Mouse (Mus musculus): ENCODE data around the gene Mdm2. TPM values are rescaled to one million over a fixed set of nuclear protein-coding genes. Genes with fewer than 3 reads are reported as not detected.

The Mdm2 gene
- polyA plus RNA-seq, 1 experiment from 2014 or later, result 55.3 TPM

- H3K9ac ChIP-seq (ENCODE audit: low read length), result no peak overlapping the region
- no peak overlapping the region for H3K4me3 ChIP-seq (ENCODE audit: low read length)
- no peaks in the 10 kb centered on the region for H3K27me3 ChIP-seq (ENCODE audit: control insufficient read depth, insufficient read depth, low read length)
- 51% methylated on average over 11 of the region's 11 CpGs for WGBS
- ATAC-seq (replicated peaks; ENCODE audit: extremely low read depth, insufficient read depth, low FRiP score), result no peak; the same call in 1 of the 2 replicates
- H3K36me3 ChIP-seq (ENCODE audit: control insufficient read depth, insufficient read depth), result no peaks in the 10 kb centered on the region
- H3K4me2 ChIP-seq (ENCODE audit: low read depth, low read length), result no peak overlapping the region
- H3K9me3 ChIP-seq (replicated peaks; ENCODE audit: control insufficient read depth, low read length), result no peaks in the 10 kb centered on the region
- H3K4me1 ChIP-seq (ENCODE audit: control insufficient read depth, insufficient read depth, low read length), result peaks cover 2% of the 10 kb centered on the region; the same call in 1 of the 2 replicates
- H3K27ac ChIP-seq (ENCODE audit: low read length), result no peak overlapping the region
Observed at GRCm38 (mm10) chr10:117659819-117660218, 50.7 kb downstream of the Mdm2 start.

GRCm38 (mm10) chr10:117659430-117659813, 51.1 kb downstream of the Mdm2 start:
- Histone ChIP-seq H3K9ac (ENCODE audit: low read length) (no peak overlapping the region), H3K9me3 (replicated peaks; ENCODE audit: control insufficient read depth, low read length) (no peaks in the 10 kb centered on the region), H3K4me2 (ENCODE audit: low read depth, low read length) (no peak overlapping the region), H3K4me1 (ENCODE audit: control insufficient read depth, insufficient read depth, low read length) (peaks cover 2% of the 10 kb centered on the region; the same call in 1 of the 2 replicates), H3K27ac (ENCODE audit: low read length) (no peak overlapping the region), H3K36me3 (ENCODE audit: control insufficient read depth, insufficient read depth) (no peaks in the 10 kb centered on the region), H3K27me3 (ENCODE audit: control insufficient read depth, insufficient read depth, low read length) (no peaks in the 10 kb centered on the region), H3K4me3 (ENCODE audit: low read length) (no peak overlapping the region)
- 81% methylated on average over 11 of the region's 11 CpGs for WGBS
- no peak for ATAC-seq (replicated peaks; ENCODE audit: extremely low read depth, insufficient read depth, low FRiP score)

- no peaks in the 10 kb centered on the region for H3K27me3 ChIP-seq (ENCODE audit: control insufficient read depth, insufficient read depth, low read length)
- H3K9ac ChIP-seq (ENCODE audit: low read length), result no peak overlapping the region
- H3K9me3 ChIP-seq (replicated peaks; ENCODE audit: control insufficient read depth, low read length), result no peaks in the 10 kb centered on the region
- H3K4me1 ChIP-seq (ENCODE audit: control insufficient read depth, insufficient read depth, low read length), result peaks cover 2% of the 10 kb centered on the region; the same call in 1 of the 2 replicates
- H3K36me3 ChIP-seq (ENCODE audit: control insufficient read depth, insufficient read depth), result no peaks in the 10 kb centered on the region
- ATAC-seq (replicated peaks; ENCODE audit: extremely low read depth, insufficient read depth, low FRiP score), result no peak
- no peak overlapping the region for H3K4me2 ChIP-seq (ENCODE audit: low read depth, low read length)
- H3K4me3 ChIP-seq (ENCODE audit: low read length), result no peak overlapping the region
- H3K27ac ChIP-seq (ENCODE audit: low read length), result no peak overlapping the region
- 90% methylated on average over 14 of the region's 14 CpGs for WGBS
Observed at GRCm38 (mm10) chr10:117658522-117659429, 51.8 kb downstream of the Mdm2 start.

- Histone ChIP-seq H3K4me1 (ENCODE audit: control insufficient read depth, insufficient read depth, low read length) (0 out of 2 replicates have a peak, but pooled peaks cover 2% of the 10 kb centered on the region), H3K4me3 (ENCODE audit: low read length) (no peak overlapping the region), H3K9me3 (replicated peaks; ENCODE audit: control insufficient read depth, low read length) (no peaks in the 10 kb centered on the region), H3K36me3 (ENCODE audit: control insufficient read depth, insufficient read depth) (no peaks in the 10 kb centered on the region), H3K27ac (ENCODE audit: low read length) (no peak overlapping the region), H3K27me3 (ENCODE audit: control insufficient read depth, insufficient read depth, low read length) (no peaks in the 10 kb centered on the region), H3K9ac (ENCODE audit: low read length) (no peak overlapping the region), H3K4me2 (ENCODE audit: low read depth, low read length) (no peak overlapping the region)
- no peak for ATAC-seq (replicated peaks; ENCODE audit: extremely low read depth, insufficient read depth, low FRiP score)
- 88% methylated on average over 3 of the region's 3 CpGs for WGBS
Observed at GRCm38 (mm10) chr10:117657659-117658306, 52.8 kb downstream of the Mdm2 start.

GRCm38 (mm10) chr10:117656985-117657658, 53.4 kb downstream of the Mdm2 start:
- 73% methylated on average over 7 of the region's 7 CpGs for WGBS
- no peaks in the 10 kb centered on the region for H3K27me3 ChIP-seq (ENCODE audit: control insufficient read depth, insufficient read depth, low read length)
- no peak overlapping the region for H3K9ac ChIP-seq (ENCODE audit: low read length)
- no peak for ATAC-seq (replicated peaks; ENCODE audit: extremely low read depth, insufficient read depth, low FRiP score)
- no peak overlapping the region for H3K4me2 ChIP-seq (ENCODE audit: low read depth, low read length)
- 0 out of 2 replicates have a peak, but pooled peaks cover 2% of the 10 kb centered on the region for H3K4me1 ChIP-seq (ENCODE audit: control insufficient read depth, insufficient read depth, low read length)
- H3K9me3 ChIP-seq (replicated peaks; ENCODE audit: control insufficient read depth, low read length), result no peaks in the 10 kb centered on the region
- H3K27ac ChIP-seq (ENCODE audit: low read length), result no peak overlapping the region
- H3K4me3 ChIP-seq (ENCODE audit: low read length), result no peak overlapping the region
- no peaks in the 10 kb centered on the region for H3K36me3 ChIP-seq (ENCODE audit: control insufficient read depth, insufficient read depth)

- no peak for ATAC-seq (replicated peaks; ENCODE audit: extremely low read depth, insufficient read depth, low FRiP score)
- Histone ChIP-seq H3K36me3 (ENCODE audit: control insufficient read depth, insufficient read depth) (no peaks in the 10 kb centered on the region), H3K9ac (ENCODE audit: low read length) (no peak overlapping the region), H3K4me1 (ENCODE audit: control insufficient read depth, insufficient read depth, low read length) (0 out of 2 replicates have a peak, but pooled peaks cover 2% of the 10 kb centered on the region), H3K27me3 (ENCODE audit: control insufficient read depth, insufficient read depth, low read length) (no peaks in the 10 kb centered on the region), H3K9me3 (replicated peaks; ENCODE audit: control insufficient read depth, low read length) (no peaks in the 10 kb centered on the region), H3K4me2 (ENCODE audit: low read depth, low read length) (no peak overlapping the region), H3K27ac (ENCODE audit: low read length) (no peak overlapping the region), H3K4me3 (ENCODE audit: low read length) (no peak overlapping the region)
- 80% methylated on average over 6 of the region's 6 CpGs for WGBS
Observed at GRCm38 (mm10) chr10:117656662-117656962, 53.9 kb downstream of the Mdm2 start.

GRCm38 (mm10) chr10:117655908-117656661, 54.5 kb downstream of the Mdm2 start:
- Histone ChIP-seq H3K27ac (ENCODE audit: low read length) (no peak overlapping the region), H3K9me3 (replicated peaks; ENCODE audit: control insufficient read depth, low read length) (no peaks in the 10 kb centered on the region), H3K4me1 (ENCODE audit: control insufficient read depth, insufficient read depth, low read length) (0 out of 2 replicates have a peak, but pooled peaks cover 2% of the 10 kb centered on the region), H3K4me2 (ENCODE audit: low read depth, low read length) (no peak overlapping the region), H3K9ac (ENCODE audit: low read length) (no peak overlapping the region), H3K4me3 (ENCODE audit: low read length) (no peak overlapping the region), H3K27me3 (ENCODE audit: control insufficient read depth, insufficient read depth, low read length) (no peaks in the 10 kb centered on the region), H3K36me3 (ENCODE audit: control insufficient read depth, insufficient read depth) (no peaks in the 10 kb centered on the region)
- 48% methylated on average over 7 of the region's 7 CpGs for WGBS
- no peak for ATAC-seq (replicated peaks; ENCODE audit: extremely low read depth, insufficient read depth, low FRiP score)

GRCm38 (mm10) chr10:117655460-117655859, 55.1 kb downstream of the Mdm2 start:
- no peaks in the 10 kb centered on the region for H3K36me3 ChIP-seq (ENCODE audit: control insufficient read depth, insufficient read depth)
- H3K4me3 ChIP-seq (ENCODE audit: low read length), result no peak overlapping the region
- WGBS, result 80% methylated on average over 9 of the region's 9 CpGs
- no peak overlapping the region for H3K4me2 ChIP-seq (ENCODE audit: low read depth, low read length)
- no peak overlapping the region for H3K27ac ChIP-seq (ENCODE audit: low read length)
- H3K9me3 ChIP-seq (replicated peaks; ENCODE audit: control insufficient read depth, low read length), result no peaks in the 10 kb centered on the region
- no peak overlapping the region for H3K9ac ChIP-seq (ENCODE audit: low read length)
- ATAC-seq (replicated peaks; ENCODE audit: extremely low read depth, insufficient read depth, low FRiP score), result no peak
- 0 out of 2 replicates have a peak, but pooled peaks cover 2% of the 10 kb centered on the region for H3K4me1 ChIP-seq (ENCODE audit: control insufficient read depth, insufficient read depth, low read length)
- no peaks in the 10 kb centered on the region for H3K27me3 ChIP-seq (ENCODE audit: control insufficient read depth, insufficient read depth, low read length)
